In the genomic region with DNA sequence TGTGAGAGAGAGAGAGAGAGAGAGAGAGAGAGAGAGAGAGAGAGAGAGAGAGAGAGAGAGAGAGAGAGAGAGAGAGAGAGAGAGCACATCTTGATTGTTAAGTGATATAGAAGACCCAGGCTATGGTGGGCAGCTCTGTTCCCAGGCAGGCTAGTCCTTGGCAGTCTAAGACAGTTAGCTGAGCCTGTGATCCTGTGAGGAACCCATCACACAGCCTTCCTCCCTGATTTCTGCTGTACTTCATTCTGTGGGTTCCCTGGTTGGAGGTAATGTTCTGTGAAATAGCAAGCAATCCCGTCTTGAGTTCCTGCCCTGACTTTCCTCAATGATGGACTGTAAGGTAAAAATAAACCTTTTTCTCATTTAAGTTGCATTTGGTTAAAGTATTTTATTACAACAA, we compare ENCODE assay signal across 26 mouse cellular contexts.
"Had no signal": no experiment of that assay in that cellular context is flagged by ENCODE, and none has a peak within 500 bp of the region (broad histone marks: within the 10 kb centered on the region; RNA-seq: fewer than 3 reads in every experiment).

No protein-coding gene starts in this region.

- DNase-seq: gastrocnemius, adult 2 months; gastrocnemius, postnatal 10 days; gastrocnemius, postnatal 25 days; heart, adult 18-20 months; heart, postnatal 10 days; heart, postnatal 4 days; kidney, adult 18-20 months; kidney, postnatal 25 days; kidney, postnatal 4 days; liver; liver, embryonic 13.5 days had no signal

- ATAC-seq: hindbrain, embryonic 16.5 days; inflammation-experienced regulatory T-cells, adult 6 months; intestine, embryonic 15.5 days; intestine, postnatal 0 days had no signal

- H3K4me3 ChIP-seq: gastrocnemius, adult 2 months; heart, embryonic 10.5 days; heart, embryonic 12.5 days; hindbrain, embryonic 10.5 days; hindbrain, embryonic 12.5 days; intestine, embryonic 15.5 days; layer of hippocampus, adult 2 months; left cerebral cortex, adult 2 months; limb, embryonic 10.5 days; limb, embryonic 12.5 days; liver, embryonic 13.5 days; liver, embryonic 15.5 days had no signal

- H3K36me3 ChIP-seq: heart, embryonic 10.5 days; heart, embryonic 12.5 days; hindbrain, embryonic 10.5 days; hindbrain, embryonic 12.5 days; intestine, embryonic 15.5 days; limb, embryonic 10.5 days; limb, embryonic 12.5 days; liver, embryonic 13.5 days; liver, embryonic 15.5 days had no signal

- H3K9ac ChIP-seq: heart, embryonic 12.5 days; hindbrain, embryonic 12.5 days; hindbrain, embryonic 14.5 days; intestine, embryonic 15.5 days; limb, embryonic 12.5 days; liver, embryonic 13.5 days; liver, embryonic 15.5 days had no signal

- H3K27me3 ChIP-seq: heart, embryonic 12.5 days; hindbrain, embryonic 12.5 days; intestine, embryonic 15.5 days; limb, embryonic 12.5 days; liver, embryonic 13.5 days; liver, embryonic 15.5 days had no signal

- H3K9me3 ChIP-seq: heart, embryonic 10.5 days; heart, embryonic 12.5 days; hindbrain, embryonic 10.5 days; hindbrain, embryonic 12.5 days; intestine, embryonic 15.5 days; limb, embryonic 10.5 days; limb, embryonic 12.5 days; liver, embryonic 13.5 days; liver, embryonic 15.5 days had no signal

- H3K27ac ChIP-seq: gastrocnemius, adult 2 months; heart, embryonic 10.5 days; hindbrain, embryonic 10.5 days; hindbrain, embryonic 12.5 days; hindbrain, embryonic 14.5 days; intestine, embryonic 15.5 days; layer of hippocampus, adult 2 months; left cerebral cortex, adult 2 months; limb, embryonic 10.5 days; limb, embryonic 12.5 days; liver, embryonic 13.5 days; liver, embryonic 15.5 days had no signal

- H3K4me1 ChIP-seq: heart, embryonic 10.5 days; heart, embryonic 12.5 days; hindbrain, embryonic 10.5 days; hindbrain, embryonic 12.5 days; intestine, embryonic 15.5 days; limb, embryonic 10.5 days; limb, embryonic 12.5 days; liver, embryonic 13.5 days; liver, embryonic 15.5 days had no signal

- H3K4me2 ChIP-seq: heart, embryonic 12.5 days; hindbrain, embryonic 12.5 days; hindbrain, embryonic 14.5 days; intestine, embryonic 15.5 days; limb, embryonic 12.5 days; liver, embryonic 11.5 days; liver, embryonic 13.5 days; liver, embryonic 15.5 days had no signal
